Mouse (Mus musculus) testis, adult 2 months (tissue): Measurements from ENCODE around the gene Acss1. TPM values are rescaled to one million over a fixed set of nuclear protein-coding genes. Genes with fewer than 3 reads are reported as not detected.

Experiments
- H3K27ac ChIP-seq: fragments of 200-500 bp; 2 replicates; pipeline ENCODE4 v1.5.1; 2012; ENCODE audit warnings: low read depth, low read length; ENCODE audit not compliant: control insufficient read depth, insufficient read depth
- H3K27me3 ChIP-seq: fragments of 200-500 bp; 2 replicates; pipeline ENCODE4 v1.6.1; 2012; ENCODE audit warnings: mild to moderate bottlenecking, low read length, moderate library complexity; ENCODE audit not compliant: control insufficient read depth, insufficient read depth
- H3K36me3 ChIP-seq: fragments of 200-500 bp; 2 replicates; pipeline ENCODE4 v1.6.1; 2012; ENCODE audit warnings: mild to moderate bottlenecking, low read length; ENCODE audit not compliant: control insufficient read depth, insufficient read depth
- H3K4me1 ChIP-seq: fragments of 200-500 bp; 2 replicates; pipeline ENCODE4 v1.6.1; 2012; ENCODE audit warnings: low read length; ENCODE audit not compliant: control insufficient read depth, insufficient read depth
- H3K4me3 ChIP-seq: fragments of 200-500 bp; 2 replicates; pipeline ENCODE4 v1.5.1; 2012; ENCODE audit warnings: low read depth, mild to moderate bottlenecking, low read length, moderate library complexity, mixed read lengths; ENCODE audit not compliant: control insufficient read depth
- CTCF ChIP-seq: fragments of 200-500 bp; IDR thresholded peaks from 2 replicates; pipeline ENCODE4 v1.5.1; 2012; ENCODE audit warnings: low read depth, mild to moderate bottlenecking, inconsistent platforms, low read length, moderate library complexity; ENCODE audit not compliant: control insufficient read depth, insufficient read depth, insufficient replicate concordance
- POLR2A ChIP-seq: fragments of 200-500 bp; IDR thresholded peaks from 2 replicates; pipeline ENCODE4 v1.6.1; 2012; ENCODE audit warnings: low read depth, mild to moderate bottlenecking, inconsistent platforms, low read length, moderate library complexity; ENCODE audit not compliant: control insufficient read depth
- polyA plus RNA-seq: library from polyadenylated mRNA; depleted of rRNA; stranded (reverse); fragments of >200 nt; gene quantifications from 2 replicates; pipeline ENCODE4 v1.2.3, GENCODE M21; 2012; rRNA removed

Acss1 gene
- polyA plus RNA-seq, result 9.7 and 14.6 TPM in 2 replicates

- no peaks in the 10 kb centered on the region for H3K27me3 ChIP-seq
- H3K36me3 ChIP-seq, result no peaks in the 10 kb centered on the region
- peak within 1 kb of the TSS; percentile 51 for H3K27ac ChIP-seq
- TF ChIP-seq CTCF (no peak), POLR2A (peak; percentile 41; the same call in 1 of the 2 replicates)
- H3K4me1 ChIP-seq, result peaks cover 3% of the 10 kb centered on the region
- H3K4me3 ChIP-seq, result peak within 1 kb of the TSS; percentile 34
These were observed at the start of gene Acss1 for GRCm38 (mm10) chr2:150667820-150668766. Gene Acss1 (minus strand): TSS chr2:150668500.

- TF ChIP-seq CTCF, result no peak
- no peak for TF ChIP-seq POLR2A
- H3K4me1 ChIP-seq, result no peaks in the 10 kb centered on the region
- H3K4me3 ChIP-seq, result no peak overlapping the region
- no peaks in the 10 kb centered on the region for H3K36me3 ChIP-seq
- H3K27ac ChIP-seq, result no peak overlapping the region
- H3K27me3 ChIP-seq, result no peaks in the 10 kb centered on the region
These were observed 43.9 kb upstream of the Acss1 start for GRCm38 (mm10) chr2:150712167-150712674.

DNA sequence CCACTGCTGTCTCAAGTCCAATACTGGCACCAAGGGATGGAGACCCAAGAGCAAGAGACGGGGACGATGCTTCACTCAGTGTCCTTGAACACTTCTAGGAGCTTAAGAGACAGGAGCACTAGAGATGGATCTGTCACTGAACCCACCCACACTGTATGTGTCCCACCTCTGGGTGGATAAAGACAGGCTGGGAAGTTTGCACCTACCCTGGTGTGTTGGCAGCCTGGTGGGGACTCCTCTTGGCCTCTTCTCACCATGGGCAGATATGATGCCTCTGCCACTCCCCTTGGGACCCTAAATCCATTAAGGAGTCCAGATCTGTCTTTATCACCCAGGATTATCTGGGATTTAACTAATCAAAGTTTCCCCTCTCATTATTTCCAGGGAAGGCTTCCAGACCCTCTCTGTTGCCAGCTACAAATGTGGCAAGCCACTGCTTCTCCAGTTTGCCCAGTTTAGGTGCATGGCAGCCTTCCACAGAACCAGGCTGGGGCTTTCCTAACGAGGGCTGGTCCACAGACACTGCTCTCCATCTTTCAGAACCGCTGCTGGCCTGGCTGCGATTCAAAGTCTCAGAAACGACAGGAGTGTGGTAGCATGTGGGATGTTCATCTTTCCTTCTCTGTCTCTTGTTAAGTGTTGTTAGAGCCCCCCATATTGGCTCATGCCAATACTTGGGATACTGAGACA is 23.3 kb upstream of the Acss1 start:
- Histone ChIP-seq H3K4me1 (no peaks in the 10 kb centered on the region; the same call in 1 of the 2 replicates), H3K27me3 (no peaks in the 10 kb centered on the region; the same call in 1 of the 2 replicates), H3K36me3 (no peaks in the 10 kb centered on the region), H3K4me3 (no peak overlapping the region), H3K27ac (no peak overlapping the region)
- no peak for TF ChIP-seq POLR2A
- no peak for TF ChIP-seq CTCF

GRCm38 (mm10) chr2:150690216-150690615 is 21.9 kb upstream of the Acss1 start:
- H3K4me1 ChIP-seq, result no peaks in the 10 kb centered on the region; the same call in 1 of the 2 replicates
- no peak for TF ChIP-seq POLR2A
- no peak for TF ChIP-seq CTCF
- H3K27me3 ChIP-seq, result no peaks in the 10 kb centered on the region; the same call in 1 of the 2 replicates
- H3K4me3 ChIP-seq, result no peak overlapping the region
- no peaks in the 10 kb centered on the region for H3K36me3 ChIP-seq
- no peak overlapping the region for H3K27ac ChIP-seq

DNA sequence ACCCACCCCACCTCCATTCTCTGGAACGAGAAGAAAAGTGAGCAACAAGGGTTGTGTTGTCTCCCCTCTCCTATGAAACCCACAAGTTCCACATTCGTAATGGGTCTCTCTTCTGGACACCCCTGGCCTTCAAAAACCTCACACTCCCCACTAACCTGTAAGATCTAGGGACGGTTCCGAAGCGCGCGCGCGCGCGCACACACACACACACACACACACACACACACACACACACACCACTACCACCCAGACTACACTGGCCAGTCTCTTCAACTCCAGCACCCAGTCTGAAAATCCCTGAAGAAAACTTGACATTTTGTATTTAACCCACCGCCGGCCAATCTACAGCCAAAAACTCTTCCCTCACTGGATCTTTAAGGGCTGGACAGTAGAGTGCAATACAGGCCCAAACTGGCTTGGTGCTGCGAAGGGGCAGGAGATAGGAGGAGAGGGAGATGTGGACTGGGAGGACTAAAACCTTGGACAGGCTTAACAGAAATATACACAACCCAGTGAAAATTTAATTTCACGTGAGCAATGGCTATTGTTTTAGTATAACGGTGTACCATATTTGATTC is 21.0 kb upstream of the Acss1 start, which contains the start of gene Vsx1:
Vsx1 (minus strand) TSS at position 138 of the 578 bp plus-strand sequence.
- TF ChIP-seq POLR2A, result no peak
- TF ChIP-seq CTCF, result no peak
- Histone ChIP-seq H3K4me3 (no peak within 1 kb of the TSS), H3K27ac (no peak within 1 kb of the TSS), H3K27me3 (no peaks in the 10 kb centered on the region; the same call in 1 of the 2 replicates), H3K4me1 (peaks cover 1% of the 10 kb centered on the region; the same call in 1 of the 2 replicates), H3K36me3 (no peaks in the 10 kb centered on the region)

GRCm38 (mm10) chr2:150688541-150689186 is 20.4 kb upstream of the Acss1 start:
- no peak for TF ChIP-seq CTCF
- TF ChIP-seq POLR2A, result no peak
- Histone ChIP-seq H3K36me3 (no peaks in the 10 kb centered on the region), H3K4me1 (peaks cover 2% of the 10 kb centered on the region; the same call in 1 of the 2 replicates), H3K27me3 (no peaks in the 10 kb centered on the region; the same call in 1 of the 2 replicates), H3K27ac (no peak overlapping the region), H3K4me3 (no peak overlapping the region)
